ENCODE assay signal across 13 mouse cellular contexts in genomic region chr12:50084517-50084916, GRCm38 (mm10).
"Had no signal": no experiment of that assay in that cellular context is flagged by ENCODE, and none has a peak within 500 bp of the region (broad histone marks: within the 10 kb centered on the region; RNA-seq: fewer than 3 reads in every experiment).

No protein-coding gene starts in this region.

- H3K36me3 ChIP-seq: kidney, embryonic 15.5 days; limb, embryonic 12.5 days; midbrain, embryonic 13.5 days; neural tube, embryonic 15.5 days had no signal

- H3K4me3 ChIP-seq: kidney, embryonic 15.5 days; limb, embryonic 12.5 days; midbrain, embryonic 13.5 days; myocyte; neural tube, embryonic 15.5 days had no signal

- H3K9ac ChIP-seq: kidney, embryonic 15.5 days; limb, embryonic 12.5 days; liver, embryonic 14.5 days; midbrain, embryonic 13.5 days; neural tube, embryonic 15.5 days had no signal

- H3K27ac ChIP-seq: kidney, embryonic 15.5 days; limb, embryonic 12.5 days; liver, embryonic 14.5 days; midbrain, embryonic 13.5 days; neural tube, embryonic 15.5 days had no signal

- H3K9me3 ChIP-seq: kidney, embryonic 15.5 days; limb, embryonic 12.5 days; midbrain, embryonic 13.5 days; neural tube, embryonic 15.5 days had no signal

- DNase-seq: kidney, adult 2 months; kidney, postnatal 14 days; lung, adult 18-20 months; right cerebral cortex, postnatal 4 days; spleen, adult 18-20 months; thymus, adult 2 months; thymus, postnatal 36 days had no signal

- ATAC-seq: midbrain, embryonic 13.5 days had no signal

- H3K4me2 ChIP-seq: kidney, embryonic 15.5 days; limb, embryonic 12.5 days; midbrain, embryonic 13.5 days; neural tube, embryonic 15.5 days had no signal

- H3K27me3 ChIP-seq: kidney, embryonic 15.5 days; limb, embryonic 12.5 days; midbrain, embryonic 13.5 days; neural tube, embryonic 15.5 days had no signal

- H3K4me1 ChIP-seq: kidney, embryonic 15.5 days; limb, embryonic 12.5 days; midbrain, embryonic 13.5 days; neural tube, embryonic 15.5 days had no signal
